Mouse (Mus musculus): ENCODE results near the gene Plcb4. TPM values are rescaled to one million over a fixed set of nuclear protein-coding genes. Genes with fewer than 3 reads are reported as not detected.
"Not testable (repeated sequence)": the region's sequence is repeated elsewhere in the genome, so short reads cannot be mapped to it uniquely, and the experiment has no call there.

Plcb4 gene
- polyA plus RNA-seq, 1 experiment, result 42.0 TPM

DNA sequence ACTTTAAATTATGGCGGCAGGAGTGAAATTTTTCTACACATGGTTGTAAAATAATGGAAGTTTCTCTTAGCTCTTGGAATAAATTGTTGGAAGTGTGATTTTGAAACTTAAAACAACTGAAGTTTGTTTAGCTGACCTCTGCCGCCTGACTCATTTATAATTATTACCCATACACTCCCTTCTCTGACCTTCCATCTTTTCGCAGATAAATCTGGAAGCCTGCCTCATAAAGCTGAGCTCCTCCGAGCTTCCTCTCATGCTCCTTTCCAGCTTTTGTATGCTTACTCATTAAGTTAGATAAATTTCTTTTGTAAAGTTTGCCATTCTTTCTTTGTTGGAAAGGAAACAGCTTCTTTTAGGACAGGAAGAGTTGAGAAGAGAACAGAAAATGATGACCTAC, 27.9 kb downstream of the Plcb4 start:
- TF ChIP-seq CTCF (IDR thresholded peaks at IDR 0.05; ENCODE audit: extremely low read depth, insufficient read depth, low read length), result no peak
- TF ChIP-seq POLR2A (IDR thresholded peaks at IDR 0.05; ENCODE audit: extremely low read depth, insufficient read depth, low read length), result no peak
- Histone ChIP-seq H3K4me3 (ENCODE audit: insufficient read depth, low read length) (no peak overlapping the region), H3K4me1 (ENCODE audit: control insufficient read depth, insufficient read depth, low read length) (no peaks in the 10 kb centered on the region), H3K27ac (ENCODE audit: insufficient read depth, low read length) (no peak overlapping the region)

DNA sequence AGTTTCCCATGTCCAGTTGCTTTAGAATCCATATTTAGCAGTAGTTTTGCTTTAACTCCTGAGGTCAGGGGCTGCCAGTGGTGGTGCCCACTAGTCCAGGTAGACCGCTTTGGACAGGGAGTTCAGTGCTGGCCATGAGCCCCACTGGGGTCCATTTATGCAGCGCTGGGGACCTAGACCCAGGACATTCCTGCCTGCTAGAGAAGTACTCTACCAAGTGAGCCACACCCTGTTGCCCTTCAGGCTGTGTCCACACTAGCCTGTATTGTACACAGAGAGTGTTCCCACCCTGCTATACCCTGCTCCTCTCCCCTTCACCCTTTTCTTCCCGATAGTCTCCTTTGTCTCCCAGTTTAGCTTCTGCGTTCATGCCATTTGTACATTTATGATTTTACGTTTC, 28.8 kb downstream of the Plcb4 start:
- Histone ChIP-seq H3K27ac (ENCODE audit: insufficient read depth, low read length) (no peak overlapping the region), H3K4me1 (ENCODE audit: control insufficient read depth, insufficient read depth, low read length) (0 out of 2 replicates have a peak, but pooled peaks cover 2% of the 10 kb centered on the region), H3K4me3 (ENCODE audit: insufficient read depth, low read length) (no peak overlapping the region)
- TF ChIP-seq CTCF (IDR thresholded peaks at IDR 0.05; ENCODE audit: extremely low read depth, insufficient read depth, low read length), result no peak

DNA sequence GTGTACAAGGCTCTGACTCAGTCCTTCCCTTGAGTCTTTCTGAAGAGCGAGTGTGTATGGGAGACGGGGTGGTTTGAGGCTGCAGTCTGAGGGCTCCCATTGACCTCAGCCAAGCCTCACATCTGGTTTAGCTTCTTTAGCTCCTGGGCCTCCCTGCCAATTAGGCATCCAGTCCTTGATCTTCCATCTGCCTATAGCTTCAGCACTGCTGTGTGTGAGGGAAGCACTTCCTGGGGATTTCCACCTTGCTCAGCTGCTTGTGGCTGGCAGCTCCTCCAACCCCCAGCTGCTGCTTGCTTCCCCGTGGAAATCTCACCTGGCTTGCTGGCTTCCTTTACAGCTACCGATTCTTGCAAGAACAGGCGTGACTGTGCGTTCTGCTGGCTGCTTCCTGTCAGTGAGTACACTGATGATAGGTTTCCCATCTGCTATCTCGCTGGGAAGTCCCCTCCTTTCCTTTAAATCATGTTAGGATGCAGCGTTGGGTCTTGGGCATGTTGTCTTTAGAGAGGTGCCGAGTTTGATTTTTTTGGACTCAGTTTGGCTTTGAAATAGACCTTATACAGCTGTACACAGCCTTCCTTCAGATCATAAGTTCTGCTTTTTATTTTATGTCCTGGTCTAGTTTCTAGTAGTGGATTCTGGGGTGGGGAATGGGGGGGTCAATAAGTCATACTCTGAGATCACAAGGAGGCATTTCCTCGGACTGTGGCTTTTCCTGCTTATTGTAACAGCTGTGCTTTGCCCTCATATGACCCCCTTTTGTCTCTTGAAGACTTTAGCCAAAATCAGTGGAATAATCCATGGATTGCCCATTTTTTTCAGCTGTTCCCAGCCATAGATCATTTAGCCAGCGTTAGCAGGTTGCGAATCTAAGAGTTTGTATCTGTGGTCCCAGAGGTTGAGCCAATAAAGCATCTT, 34.0 kb downstream of the Plcb4 start:
- no peak for TF ChIP-seq CTCF (IDR thresholded peaks at IDR 0.05; ENCODE audit: extremely low read depth, insufficient read depth, low read length)
- no peak for TF ChIP-seq POLR2A (IDR thresholded peaks at IDR 0.05; ENCODE audit: extremely low read depth, insufficient read depth, low read length)
- Histone ChIP-seq H3K4me3 (ENCODE audit: insufficient read depth, low read length) (no peak overlapping the region), H3K27ac (ENCODE audit: insufficient read depth, low read length) (no peak overlapping the region), H3K4me1 (ENCODE audit: control insufficient read depth, insufficient read depth, low read length) (0 out of 2 replicates have a peak, but pooled peaks cover 2% of the 10 kb centered on the region)

DNA sequence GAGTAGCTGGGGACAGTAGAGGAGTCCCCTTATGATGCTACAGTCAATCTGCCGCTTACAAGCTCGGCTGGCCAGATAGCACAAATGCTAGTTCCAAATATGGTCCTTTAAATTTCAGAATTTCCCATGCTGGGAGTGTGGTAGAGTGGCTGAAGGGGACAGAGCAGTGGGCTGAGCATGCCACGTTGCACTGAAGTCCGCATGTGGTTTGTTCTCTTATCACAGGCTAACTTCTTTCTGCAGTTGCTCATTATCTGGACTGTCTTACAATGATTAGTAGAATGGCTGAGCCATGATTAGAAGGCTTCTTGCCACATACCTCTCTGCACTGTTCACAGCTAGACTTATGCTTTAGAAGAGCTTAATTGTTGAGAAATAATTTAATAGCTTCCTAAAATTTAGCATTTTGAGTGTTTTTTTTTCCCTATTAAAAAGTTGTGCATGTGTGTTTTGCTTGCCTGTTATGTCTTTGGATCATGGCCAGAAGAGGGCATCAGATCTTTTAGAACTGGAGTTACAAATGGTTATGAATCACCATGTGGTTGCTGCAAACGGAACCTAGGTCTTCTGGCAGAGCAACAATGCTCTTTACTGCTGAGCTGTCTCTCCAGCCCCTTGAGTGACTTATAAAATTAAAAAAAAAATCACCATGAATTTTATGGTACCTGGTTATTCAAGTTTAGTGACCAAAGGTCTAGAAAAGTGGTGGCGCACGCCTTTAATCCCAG, 42.0 kb downstream of the Plcb4 start:
- H3K27ac ChIP-seq (ENCODE audit: insufficient read depth, low read length), result no peak overlapping the region
- no peaks in the 10 kb centered on the region for H3K4me1 ChIP-seq (ENCODE audit: control insufficient read depth, insufficient read depth, low read length)
- H3K4me3 ChIP-seq (ENCODE audit: insufficient read depth, low read length), result no peak overlapping the region
- TF ChIP-seq CTCF (IDR thresholded peaks at IDR 0.05; ENCODE audit: extremely low read depth, insufficient read depth, low read length) (no peak), POLR2A (IDR thresholded peaks at IDR 0.05; ENCODE audit: extremely low read depth, insufficient read depth, low read length) (no peak)

DNA sequence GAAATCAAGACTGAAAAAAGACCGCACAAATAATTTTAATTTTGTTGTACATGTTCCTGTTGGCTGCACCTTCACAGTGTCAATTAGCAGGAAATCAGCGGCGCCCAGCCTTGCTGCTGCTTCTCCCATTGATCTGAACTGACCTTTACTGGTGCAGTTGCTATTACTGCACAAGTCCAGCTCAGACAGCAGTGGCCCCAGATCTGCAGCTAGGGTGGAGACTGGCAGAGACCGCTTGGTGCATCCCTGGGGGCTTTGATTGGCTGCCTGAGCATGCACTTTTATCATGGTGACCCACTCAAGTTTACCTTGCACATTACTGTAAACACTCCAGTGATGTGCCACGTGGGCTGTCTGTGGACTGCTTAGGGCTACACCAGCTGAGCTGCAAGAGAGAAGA, 45.9 kb downstream of the Plcb4 start:
- TF ChIP-seq POLR2A (IDR thresholded peaks at IDR 0.05; ENCODE audit: extremely low read depth, insufficient read depth, low read length), result no peak
- Histone ChIP-seq H3K4me1 (ENCODE audit: control insufficient read depth, insufficient read depth, low read length) (no peaks in the 10 kb centered on the region), H3K4me3 (ENCODE audit: insufficient read depth, low read length) (no peak overlapping the region), H3K27ac (ENCODE audit: insufficient read depth, low read length) (no peak overlapping the region)

DNA sequence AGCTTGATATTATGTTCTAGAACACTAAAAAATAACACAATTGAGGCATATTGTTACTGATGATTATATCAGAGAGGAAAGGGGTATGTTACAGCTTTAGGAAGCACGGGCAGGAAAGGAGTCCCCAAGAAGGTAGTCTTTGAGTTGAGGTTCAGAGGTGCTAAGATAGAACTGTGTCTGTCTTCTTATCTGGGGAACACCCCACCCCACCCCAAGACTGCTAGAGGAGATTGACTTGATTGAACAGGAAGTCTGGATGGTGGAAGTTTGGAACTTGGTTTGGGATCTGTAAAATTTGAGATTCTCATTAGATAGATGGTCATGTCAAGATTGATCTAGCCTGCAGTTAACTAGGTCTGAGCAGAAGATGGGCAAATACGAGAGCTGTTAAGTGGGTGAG, 48.5 kb downstream of the Plcb4 start:
- no peaks in the 10 kb centered on the region for H3K4me1 ChIP-seq (ENCODE audit: control insufficient read depth, insufficient read depth, low read length)
- no peak overlapping the region for H3K27ac ChIP-seq (ENCODE audit: insufficient read depth, low read length)
- H3K4me3 ChIP-seq (ENCODE audit: insufficient read depth, low read length), result no peak overlapping the region
- TF ChIP-seq POLR2A (IDR thresholded peaks at IDR 0.05; ENCODE audit: extremely low read depth, insufficient read depth, low read length) (no peak), CTCF (IDR thresholded peaks at IDR 0.05; ENCODE audit: extremely low read depth, insufficient read depth, low read length) (no peak)

DNA sequence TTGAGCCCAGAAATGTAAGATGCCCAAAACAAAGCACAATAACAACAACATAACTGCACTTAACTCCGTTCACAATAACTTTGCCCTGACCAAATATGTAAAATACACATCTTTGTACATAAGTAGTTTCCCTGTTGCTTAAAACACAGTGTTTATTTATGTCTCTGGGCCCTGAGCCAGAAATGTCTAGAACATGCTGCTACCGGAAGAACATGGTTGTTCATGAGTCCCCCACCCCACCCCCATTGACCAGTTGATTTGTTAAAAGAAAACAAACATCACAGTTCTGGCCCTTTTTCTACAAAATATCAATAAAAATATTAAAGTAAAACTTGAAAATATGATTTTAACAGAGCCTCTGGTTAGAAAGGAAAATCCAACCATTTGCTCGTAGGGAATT, 49.6 kb downstream of the Plcb4 start:
- Histone ChIP-seq H3K27ac (ENCODE audit: insufficient read depth, low read length) (no peak overlapping the region), H3K4me3 (ENCODE audit: insufficient read depth, low read length) (no peak overlapping the region), H3K4me1 (ENCODE audit: control insufficient read depth, insufficient read depth, low read length) (no peaks in the 10 kb centered on the region)
- TF ChIP-seq POLR2A (IDR thresholded peaks at IDR 0.05; ENCODE audit: extremely low read depth, insufficient read depth, low read length) (no peak), CTCF (IDR thresholded peaks at IDR 0.05; ENCODE audit: extremely low read depth, insufficient read depth, low read length) (no peak)

DNA sequence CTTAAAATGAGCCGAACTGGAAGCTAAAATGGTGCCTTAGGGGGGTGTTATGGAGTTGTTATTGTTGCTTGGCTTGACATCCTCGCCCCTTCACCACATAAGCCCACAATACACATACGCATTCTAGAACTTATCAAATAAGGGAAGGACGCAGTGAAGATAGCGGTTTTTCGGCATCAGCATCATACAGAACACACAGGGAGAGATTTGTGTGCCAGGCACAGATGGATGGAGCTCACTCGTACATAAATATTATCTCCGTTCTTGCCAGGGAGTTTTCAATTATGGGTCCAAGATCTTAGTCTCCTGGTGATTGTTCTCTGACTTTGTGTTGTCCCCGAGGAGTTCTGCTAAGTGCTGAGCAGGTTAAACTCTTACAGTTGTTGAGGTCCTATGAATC, 50.0 kb downstream of the Plcb4 start:
- TF ChIP-seq POLR2A (IDR thresholded peaks at IDR 0.05; ENCODE audit: extremely low read depth, insufficient read depth, low read length), result no peak
- no peak for TF ChIP-seq CTCF (IDR thresholded peaks at IDR 0.05; ENCODE audit: extremely low read depth, insufficient read depth, low read length)
- H3K4me1 ChIP-seq (ENCODE audit: control insufficient read depth, insufficient read depth, low read length), result no peaks in the 10 kb centered on the region
- H3K27ac ChIP-seq (ENCODE audit: insufficient read depth, low read length), result no peak overlapping the region
- no peak overlapping the region for H3K4me3 ChIP-seq (ENCODE audit: insufficient read depth, low read length)

DNA sequence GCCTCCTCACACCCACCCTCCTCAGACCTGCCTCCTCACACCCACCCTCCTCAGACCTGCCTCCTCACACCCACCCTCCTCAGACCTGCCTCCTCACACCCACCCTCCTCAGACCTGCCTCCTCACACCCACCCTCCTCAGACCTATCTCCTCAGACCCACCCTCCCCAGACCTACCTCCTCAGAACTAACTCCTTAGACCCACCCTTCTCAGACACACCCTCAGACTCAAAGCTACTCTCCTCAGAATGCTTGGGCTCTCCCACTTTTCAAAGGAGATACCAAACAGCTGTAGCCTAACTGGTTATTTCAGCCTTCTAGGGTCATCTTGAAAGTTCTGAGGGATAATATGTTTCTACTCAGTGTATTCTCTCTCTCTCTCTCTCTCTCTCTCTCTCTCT, 50.9 kb downstream of the Plcb4 start:
- not testable (repeated sequence) for H3K27ac ChIP-seq (ENCODE audit: insufficient read depth, low read length); H3K4me3 ChIP-seq (ENCODE audit: insufficient read depth, low read length); H3K4me1 ChIP-seq (ENCODE audit: control insufficient read depth, insufficient read depth, low read length)
